Mouse (Mus musculus): ENCODE measurements around the gene H2al1c. TPM values are rescaled to one million over a fixed set of nuclear protein-coding genes. Genes with fewer than 3 reads are reported as not detected.
"Not testable (repeated sequence)": the region's sequence is repeated elsewhere in the genome, so short reads cannot be mapped to it uniquely, and the experiment has no call there.

The H2al1c gene
- not detected in 2 replicates for total RNA-seq (2014; rRNA removed)
- not detected in 2 replicates for polyA plus RNA-seq (2015; fragmentation: Nextera tagmentation; extraction: Ambion mirVana)

GRCm38 (mm10) chrX:11305355-11305754 is at the start of gene H2al1c:
Gene H2al1c (plus strand): TSS chrX:11305655.
- H3K4me2 ChIP-seq (ENCODE audit: low read depth, low read length, poor library complexity, severe bottlenecking); DNase-seq (ENCODE audit: low spot score); H3K27ac ChIP-seq (ENCODE audit: low read depth, low read length); ATAC-seq (ENCODE audit: low FRiP score); H3K4me3 ChIP-seq (ENCODE audit: low read depth, low read length); H3K4me1 ChIP-seq (ENCODE audit: insufficient read depth, low read length); H3K27me3 ChIP-seq (ENCODE audit: insufficient read depth, low read length); H3K9ac ChIP-seq (replicated peaks; ENCODE audit: low read length, poor library complexity, severe bottlenecking); H3K9me3 ChIP-seq (ENCODE audit: low read length); H3K36me3 ChIP-seq (ENCODE audit: insufficient read depth, low read length): not testable (repeated sequence)
- WGBS = 87% methylated on average over 1 of the region's 6 CpGs

GRCm38 (mm10) chrX:11264918-11265317 is 40.5 kb upstream of the H2al1c start:
- ATAC-seq (ENCODE audit: low FRiP score) = no peak
- no peak overlapping the region for H3K27ac ChIP-seq (ENCODE audit: low read depth, low read length)
- WGBS = 83% methylated on average over 8 of the region's 8 CpGs
- no peaks in the 10 kb centered on the region for H3K4me1 ChIP-seq (ENCODE audit: insufficient read depth, low read length)
- no peak overlapping the region for H3K4me3 ChIP-seq (ENCODE audit: low read depth, low read length)
- H3K27me3 ChIP-seq (ENCODE audit: insufficient read depth, low read length) = no peaks in the 10 kb centered on the region
- DNase-seq (ENCODE audit: low spot score) = no peak
- no peaks in the 10 kb centered on the region for H3K9me3 ChIP-seq (ENCODE audit: low read length)
- no peaks in the 10 kb centered on the region for H3K36me3 ChIP-seq (ENCODE audit: insufficient read depth, low read length)
- H3K4me2 ChIP-seq (ENCODE audit: low read depth, low read length, poor library complexity, severe bottlenecking) = no peak overlapping the region
- no peak for TF ChIP-seq CTCF (IDR thresholded peaks at IDR 0.05)
- H3K9ac ChIP-seq (replicated peaks; ENCODE audit: low read length, poor library complexity, severe bottlenecking) = no peak overlapping the region

- H3K4me3 ChIP-seq (ENCODE audit: low read depth, low read length) = no peak overlapping the region
- H3K4me1 ChIP-seq (ENCODE audit: insufficient read depth, low read length) = no peaks in the 10 kb centered on the region
- no peak for TF ChIP-seq CTCF (IDR thresholded peaks at IDR 0.05)
- H3K36me3 ChIP-seq (ENCODE audit: insufficient read depth, low read length) = no peaks in the 10 kb centered on the region
- ATAC-seq (ENCODE audit: low FRiP score) = no peak
- peak; percentile 12 for DNase-seq (ENCODE audit: low spot score)
- H3K9ac ChIP-seq (replicated peaks; ENCODE audit: low read length, poor library complexity, severe bottlenecking) = no peak overlapping the region
- H3K4me2 ChIP-seq (ENCODE audit: low read depth, low read length, poor library complexity, severe bottlenecking) = no peak overlapping the region
- H3K27me3 ChIP-seq (ENCODE audit: insufficient read depth, low read length) = no peaks in the 10 kb centered on the region
- H3K9me3 ChIP-seq (ENCODE audit: low read length) = no peaks in the 10 kb centered on the region
- 61% methylated on average over 7 of the region's 7 CpGs for WGBS
- H3K27ac ChIP-seq (ENCODE audit: low read depth, low read length) = no peak overlapping the region
These were observed 37.7 kb upstream of the H2al1c start for GRCm38 (mm10) chrX:11267791-11268190.

GRCm38 (mm10) chrX:11269074-11269473 is 36.4 kb upstream of the H2al1c start:
- whole genome bisulfite sequencing = 63% methylated on average over 3 of the region's 3 CpGs
- TF ChIP-seq CTCF (IDR thresholded peaks at IDR 0.05) = no peak
- peak; percentile 74; the same call in 1 of the 2 replicates for ATAC-seq (ENCODE audit: low FRiP score)
- H3K9ac ChIP-seq (replicated peaks; ENCODE audit: low read length, poor library complexity, severe bottlenecking) = no peak overlapping the region
- no peaks in the 10 kb centered on the region for H3K36me3 ChIP-seq (ENCODE audit: insufficient read depth, low read length)
- H3K4me1 ChIP-seq (ENCODE audit: insufficient read depth, low read length) = no peaks in the 10 kb centered on the region
- H3K4me2 ChIP-seq (ENCODE audit: low read depth, low read length, poor library complexity, severe bottlenecking) = no peak overlapping the region
- peak; percentile 75 for DNase-seq (ENCODE audit: low spot score)
- no peaks in the 10 kb centered on the region for H3K9me3 ChIP-seq (ENCODE audit: low read length)
- H3K4me3 ChIP-seq (ENCODE audit: low read depth, low read length) = no peak overlapping the region
- H3K27ac ChIP-seq (ENCODE audit: low read depth, low read length) = no peak overlapping the region
- no peaks in the 10 kb centered on the region for H3K27me3 ChIP-seq (ENCODE audit: insufficient read depth, low read length)

- no peak overlapping the region for H3K4me3 ChIP-seq (ENCODE audit: low read depth, low read length)
- H3K27me3 ChIP-seq (ENCODE audit: insufficient read depth, low read length) = no peaks in the 10 kb centered on the region
- H3K9ac ChIP-seq (replicated peaks; ENCODE audit: low read length, poor library complexity, severe bottlenecking) = no peak overlapping the region
- 85% methylated on average over 3 of the region's 3 CpGs for WGBS
- no peaks in the 10 kb centered on the region for H3K9me3 ChIP-seq (ENCODE audit: low read length)
- no peak for TF ChIP-seq CTCF (IDR thresholded peaks at IDR 0.05)
- H3K27ac ChIP-seq (ENCODE audit: low read depth, low read length) = no peak overlapping the region
- no peak for DNase-seq (ENCODE audit: low spot score)
- no peak for ATAC-seq (ENCODE audit: low FRiP score)
- H3K4me1 ChIP-seq (ENCODE audit: insufficient read depth, low read length) = no peaks in the 10 kb centered on the region
- H3K36me3 ChIP-seq (ENCODE audit: insufficient read depth, low read length) = no peaks in the 10 kb centered on the region
- H3K4me2 ChIP-seq (ENCODE audit: low read depth, low read length, poor library complexity, severe bottlenecking) = no peak overlapping the region
These were observed 32.3 kb upstream of the H2al1c start for GRCm38 (mm10) chrX:11273190-11273589.

- Histone ChIP-seq H3K9me3 (ENCODE audit: low read length) (no peaks in the 10 kb centered on the region), H3K27me3 (ENCODE audit: insufficient read depth, low read length) (no peaks in the 10 kb centered on the region), H3K36me3 (ENCODE audit: insufficient read depth, low read length) (no peaks in the 10 kb centered on the region), H3K4me2 (ENCODE audit: low read depth, low read length, poor library complexity, severe bottlenecking) (no peak overlapping the region), H3K9ac (replicated peaks; ENCODE audit: low read length, poor library complexity, severe bottlenecking) (no peak overlapping the region), H3K4me3 (ENCODE audit: low read depth, low read length) (no peak overlapping the region), H3K27ac (ENCODE audit: low read depth, low read length) (no peak overlapping the region), H3K4me1 (ENCODE audit: insufficient read depth, low read length) (no peaks in the 10 kb centered on the region)
- no peak for TF ChIP-seq CTCF (IDR thresholded peaks at IDR 0.05)
- DNase-seq (ENCODE audit: low spot score) (peak; percentile 12), ATAC-seq (ENCODE audit: low FRiP score) (no peak)
- WGBS = 68% methylated on average over 6 of the region's 6 CpGs
These were observed 28.4 kb upstream of the H2al1c start for GRCm38 (mm10) chrX:11277083-11277482.

All from midbrain, postnatal 0 days (tissue).